Mouse (Mus musculus): ENCODE data around the gene Arhgap21. TPM values are rescaled to one million over a fixed set of nuclear protein-coding genes. Genes with fewer than 3 reads are reported as not detected.

The Arhgap21 gene
- polyA plus RNA-seq, 1 experiment from 2014 or later: 9.6 TPM

GRCm38 (mm10) chr2:20907291-20907690, 61.4 kb downstream of the Arhgap21 start:
- WGBS: 90% methylated on average over 3 of the region's 3 CpGs
- TF ChIP-seq CTCF (IDR thresholded peaks at IDR 0.05; ENCODE audit: low read depth): no peak
- Histone ChIP-seq H3K9me3 (replicated peaks; ENCODE audit: low read length) (no peaks in the 10 kb centered on the region), H3K36me3 (ENCODE audit: insufficient read depth, low read length) (0 out of 2 replicates have a peak, but pooled peaks cover 5% of the 10 kb centered on the region), H3K9ac (ENCODE audit: low read depth, low read length) (no peak overlapping the region), H3K4me1 (replicated peaks; ENCODE audit: insufficient read depth, low read length) (no peaks in the 10 kb centered on the region), H3K27ac (no peak overlapping the region), H3K4me2 (ENCODE audit: low read length) (no peak overlapping the region), H3K4me3 (replicated peaks; ENCODE audit: low read depth, low read length) (no peak overlapping the region), H3K27me3 (ENCODE audit: insufficient read depth, low read length) (no peaks in the 10 kb centered on the region)
- no peak for DNase-seq (ENCODE audit: low spot score)
- ATAC-seq (replicated peaks; ENCODE audit: low FRiP score, low read depth): no peak

- H3K27me3 ChIP-seq (ENCODE audit: insufficient read depth, low read length): no peaks in the 10 kb centered on the region
- no peak overlapping the region for H3K9ac ChIP-seq (ENCODE audit: low read depth, low read length)
- no peaks in the 10 kb centered on the region for H3K9me3 ChIP-seq (replicated peaks; ENCODE audit: low read length)
- ATAC-seq (replicated peaks; ENCODE audit: low FRiP score, low read depth) (no peak), DNase-seq (ENCODE audit: low spot score) (no peak)
- H3K36me3 ChIP-seq (ENCODE audit: insufficient read depth, low read length): no peaks in the 10 kb centered on the region
- no peak for TF ChIP-seq CTCF (IDR thresholded peaks at IDR 0.05; ENCODE audit: low read depth)
- no peak overlapping the region for H3K27ac ChIP-seq
- H3K4me2 ChIP-seq (ENCODE audit: low read length): no peak overlapping the region
- no peak overlapping the region for H3K4me3 ChIP-seq (replicated peaks; ENCODE audit: low read depth, low read length)
- WGBS: 87% methylated on average over 8 of the region's 8 CpGs
- H3K4me1 ChIP-seq (replicated peaks; ENCODE audit: insufficient read depth, low read length): no peaks in the 10 kb centered on the region
Observed at GRCm38 (mm10) chr2:20905411-20905810, 63.3 kb downstream of the Arhgap21 start.

- 76% methylated on average over 11 of the region's 11 CpGs for WGBS
- Histone ChIP-seq H3K4me3 (replicated peaks; ENCODE audit: low read depth, low read length) (no peak overlapping the region), H3K36me3 (ENCODE audit: insufficient read depth, low read length) (no peaks in the 10 kb centered on the region), H3K27me3 (ENCODE audit: insufficient read depth, low read length) (no peaks in the 10 kb centered on the region), H3K9me3 (replicated peaks; ENCODE audit: low read length) (no peaks in the 10 kb centered on the region), H3K27ac (no peak overlapping the region), H3K4me1 (replicated peaks; ENCODE audit: insufficient read depth, low read length) (no peaks in the 10 kb centered on the region), H3K4me2 (ENCODE audit: low read length) (no peak overlapping the region), H3K9ac (ENCODE audit: low read depth, low read length) (no peak overlapping the region)
- ATAC-seq (replicated peaks; ENCODE audit: low FRiP score, low read depth): no peak
- no peak for DNase-seq (ENCODE audit: low spot score)
- no peak for TF ChIP-seq CTCF (IDR thresholded peaks at IDR 0.05; ENCODE audit: low read depth)
Observed at GRCm38 (mm10) chr2:20902981-20903645, 65.6 kb downstream of the Arhgap21 start.

- no peak for TF ChIP-seq CTCF (IDR thresholded peaks at IDR 0.05; ENCODE audit: low read depth)
- Histone ChIP-seq H3K27me3 (ENCODE audit: insufficient read depth, low read length) (no peaks in the 10 kb centered on the region), H3K27ac (no peak overlapping the region), H3K9me3 (replicated peaks; ENCODE audit: low read length) (no peaks in the 10 kb centered on the region), H3K4me2 (ENCODE audit: low read length) (no peak overlapping the region), H3K4me1 (replicated peaks; ENCODE audit: insufficient read depth, low read length) (no peaks in the 10 kb centered on the region), H3K9ac (ENCODE audit: low read depth, low read length) (no peak overlapping the region), H3K36me3 (ENCODE audit: insufficient read depth, low read length) (no peaks in the 10 kb centered on the region), H3K4me3 (replicated peaks; ENCODE audit: low read depth, low read length) (no peak overlapping the region)
- no peak for DNase-seq (ENCODE audit: low spot score)
- WGBS: 94% methylated on average over 4 of the region's 4 CpGs
- no peak for ATAC-seq (replicated peaks; ENCODE audit: low FRiP score, low read depth)
Observed at GRCm38 (mm10) chr2:20901916-20902315, 66.8 kb downstream of the Arhgap21 start.

- no peak; the same call in 1 of the 2 replicates for TF ChIP-seq CTCF (IDR thresholded peaks at IDR 0.05; ENCODE audit: low read depth)
- Histone ChIP-seq H3K9me3 (replicated peaks; ENCODE audit: low read length) (no peaks in the 10 kb centered on the region), H3K4me3 (replicated peaks; ENCODE audit: low read depth, low read length) (no peak overlapping the region), H3K9ac (ENCODE audit: low read depth, low read length) (no peak overlapping the region), H3K4me1 (replicated peaks; ENCODE audit: insufficient read depth, low read length) (no peaks in the 10 kb centered on the region), H3K36me3 (ENCODE audit: insufficient read depth, low read length) (no peaks in the 10 kb centered on the region), H3K27ac (no peak overlapping the region), H3K27me3 (ENCODE audit: insufficient read depth, low read length) (no peaks in the 10 kb centered on the region), H3K4me2 (ENCODE audit: low read length) (peak overlapping the region; percentile 34; the same call in 1 of the 2 replicates)
- WGBS: 22% methylated on average over 9 of the region's 9 CpGs
- DNase-seq (ENCODE audit: low spot score) (peak; percentile 54), ATAC-seq (replicated peaks; ENCODE audit: low FRiP score, low read depth) (0 out of 2 replicates have a peak, but pooled peaks have one; percentile 38)
Observed at GRCm38 (mm10) chr2:20899301-20899700, 69.4 kb downstream of the Arhgap21 start.

- ATAC-seq (replicated peaks; ENCODE audit: low FRiP score, low read depth): peak; percentile 86
- no peaks in the 10 kb centered on the region for H3K36me3 ChIP-seq (ENCODE audit: insufficient read depth, low read length)
- no peaks in the 10 kb centered on the region for H3K9me3 ChIP-seq (replicated peaks; ENCODE audit: low read length)
- no peaks in the 10 kb centered on the region for H3K27me3 ChIP-seq (ENCODE audit: insufficient read depth, low read length)
- DNase-seq (ENCODE audit: low spot score): peak; percentile 96
- no peak overlapping the region for H3K27ac ChIP-seq
- peak; percentile 97 for TF ChIP-seq CTCF (IDR thresholded peaks at IDR 0.05; ENCODE audit: low read depth)
- peak overlapping the region; percentile 34; the same call in 1 of the 2 replicates for H3K4me2 ChIP-seq (ENCODE audit: low read length)
- H3K9ac ChIP-seq (ENCODE audit: low read depth, low read length): no peak overlapping the region
- H3K4me1 ChIP-seq (replicated peaks; ENCODE audit: insufficient read depth, low read length): no peaks in the 10 kb centered on the region
- no peak overlapping the region for H3K4me3 ChIP-seq (replicated peaks; ENCODE audit: low read depth, low read length)
- WGBS: 37% methylated on average over 6 of the region's 6 CpGs
Observed at GRCm38 (mm10) chr2:20898684-20899083, 70.0 kb downstream of the Arhgap21 start.
